Mouse (Mus musculus) ES-Bruce4 (cell line): ENCODE measurements at regions not wholly inside any gene's neighbourhood (a gene's known extent, or its start where the extent isn't known, plus 50 kb on each side); places are given as distances from the start of the nearest gene placed in this dataset.

ENCODE experiments used
- CTCF ChIP-seq: IDR thresholded peaks from one replicate; pipeline ENCODE4 v1.8.1; 2011; ENCODE audit warnings: low read depth, low read length
- POLR2A ChIP-seq: IDR thresholded peaks from one replicate; pipeline ENCODE4 v1.8.1; 2011; ENCODE audit warnings: low read length; ENCODE audit not compliant: insufficient read depth

DNA sequence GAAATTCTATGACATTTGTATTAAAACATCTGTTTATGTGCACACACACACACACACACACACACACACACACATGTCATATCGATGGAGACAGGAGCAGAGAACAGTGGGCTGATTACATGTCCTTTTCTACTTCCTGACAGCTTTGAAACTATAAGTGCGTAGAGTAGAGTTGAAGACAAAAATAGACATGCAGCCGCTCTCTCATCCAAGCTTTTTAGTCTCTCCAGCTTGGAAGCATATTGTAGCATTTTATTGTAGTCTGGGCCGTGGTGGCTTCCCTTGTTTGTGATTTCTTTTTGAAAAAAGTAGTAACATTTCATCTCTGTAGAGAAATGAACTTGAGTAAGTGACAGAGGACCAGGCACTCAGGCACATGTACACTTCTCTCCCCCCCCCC lies 306.7 kb downstream of the Elavl2 start:
- TF ChIP-seq CTCF, result no peak
- no peak for TF ChIP-seq POLR2A
